Mouse (Mus musculus) thymus, postnatal 25 days (tissue): Measurements from ENCODE around the gene Shc2.

ENCODE experiments used
- DNase-seq: peaks from one replicate; pipeline ENCODE4 v3.0.0; 2022

The Shc2 gene

GRCm38 (mm10) chr10:79637128-79638110 is at the start of gene Shc2:
Shc2 (minus strand) TSS chr10:79637918.
- DNase-seq = no peak

GRCm38 (mm10) chr10:79687513-79687912 is 49.8 kb upstream of the Shc2 start:
- no peak for DNase-seq

- DNase-seq = no peak
Observed at GRCm38 (mm10) chr10:79686691-79687090, 49.0 kb upstream of the Shc2 start.

- no peak for DNase-seq
Observed at GRCm38 (mm10) chr10:79686219-79686618, 48.5 kb upstream of the Shc2 start.

- no peak for DNase-seq
Observed at GRCm38 (mm10) chr10:79684770-79685600, 47.3 kb upstream of the Shc2 start.

GRCm38 (mm10) chr10:79683726-79684640 is 46.3 kb upstream of the Shc2 start:
- DNase-seq = no peak

GRCm38 (mm10) chr10:79682916-79683582 is 45.3 kb upstream of the Shc2 start:
- DNase-seq = peak; percentile 71

- DNase-seq = peak; percentile 39
Observed at GRCm38 (mm10) chr10:79682551-79682915, 44.8 kb upstream of the Shc2 start.

GRCm38 (mm10) chr10:79681591-79682245 is 44.0 kb upstream of the Shc2 start, which contains the start of gene Cdc34:
Cdc34 (plus strand) TSS chr10:79682195.
- DNase-seq = peak; percentile 99

GRCm38 (mm10) chr10:79680606-79681495 is 43.1 kb upstream of the Shc2 start:
- peak; percentile 8 for DNase-seq

- no peak for DNase-seq
Observed at GRCm38 (mm10) chr10:79675346-79676035, 37.8 kb upstream of the Shc2 start.

GRCm38 (mm10) chr10:79673054-79673453 is 35.3 kb upstream of the Shc2 start:
- no peak for DNase-seq

GRCm38 (mm10) chr10:79672088-79672455 is 34.4 kb upstream of the Shc2 start:
- DNase-seq = no peak

- DNase-seq = no peak
Observed at GRCm38 (mm10) chr10:79671396-79672087, 33.8 kb upstream of the Shc2 start.

GRCm38 (mm10) chr10:79670071-79670888 is 32.6 kb upstream of the Shc2 start:
- DNase-seq = no peak

GRCm38 (mm10) chr10:79669576-79670057 is 31.9 kb upstream of the Shc2 start:
- peak; percentile 81 for DNase-seq

- peak; percentile 88 for DNase-seq
Observed at GRCm38 (mm10) chr10:79668771-79669575, 31.3 kb upstream of the Shc2 start, which contains the start of gene Tpgs1. Tpgs1 (plus strand) TSS chr10:79669369.
